In the genomic region with DNA sequence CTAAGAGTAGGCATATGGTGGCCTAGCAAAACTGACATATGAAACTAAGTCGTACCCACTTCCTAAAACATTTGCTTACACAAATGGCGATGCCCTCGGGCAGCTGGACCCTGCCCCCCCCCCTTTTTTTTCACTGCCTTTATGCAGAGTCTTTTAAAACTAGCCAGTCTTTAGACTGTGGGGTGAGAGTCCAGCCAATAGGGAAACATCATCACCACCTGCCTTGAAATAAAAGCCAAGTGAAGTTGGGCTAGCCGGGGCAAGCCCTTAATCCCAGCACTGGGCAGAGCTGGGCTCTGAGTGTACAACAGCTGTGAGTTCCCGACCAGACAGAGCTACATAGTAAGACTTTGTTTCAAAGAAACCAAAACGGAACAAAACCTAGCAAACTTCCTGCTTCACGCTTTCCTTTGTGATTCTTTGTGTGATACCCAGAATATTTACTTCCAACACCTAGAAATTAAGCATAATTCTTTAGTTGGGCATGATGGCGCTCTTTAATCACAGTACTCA, we compare ENCODE assay signal across 1 mouse cellular context.
TF ChIP-seq lines count a peak whose summit lies in the region.

No protein-coding gene starts in this region.

TF ChIP-seq in CH12.LX, 34 proteins besides CTCF, POLR2A, EP300 and RAD21 (continued from another document):
- TF ChIP-seq JUND (conservative IDR thresholded peaks at IDR 0.05; ENCODE audit: low read depth, low read length), result no peak
- TF ChIP-seq ZNF384 (IDR thresholded peaks at IDR 0.05; ENCODE audit: low read depth, low read length), result peak; percentile 90
- no peak for TF ChIP-seq MYC (IDR thresholded peaks at IDR 0.05; ENCODE audit: low read depth, low read length)
- TF ChIP-seq MAZ (IDR thresholded peaks at IDR 0.05; ENCODE audit: low read depth, low read length), result peak; percentile 66
- no peak for TF ChIP-seq USF1 (IDR thresholded peaks at IDR 0.05; ENCODE audit: low read depth, low read length)
- TF ChIP-seq PAX5 (IDR thresholded peaks at IDR 0.05; ENCODE audit: low read length), result no peak
- TF ChIP-seq MXI1 (IDR thresholded peaks at IDR 0.05; ENCODE audit: low read depth, low read length), result no peak
- no peak for TF ChIP-seq JUN (IDR thresholded peaks at IDR 0.05; ENCODE audit: insufficient read depth, low read depth, low read length)
